Mouse (Mus musculus): Measurements from ENCODE around the gene 1700057G04Rik. TPM values are rescaled to one million over a fixed set of nuclear protein-coding genes. Genes with fewer than 3 reads are reported as not detected.
A peak's percentile ranks its signal among the peaks of the same experiment; 100 is the strongest.

1700057G04Rik gene
- total RNA-seq (2014; rRNA removed; ENCODE audit: low replicate concordance) (not detected in 2 replicates), polyA plus RNA-seq (2015; fragmentation: Nextera tagmentation; extraction: Ambion mirVana) (not detected in 2 replicates)

GRCm38 (mm10) chr9:92309077-92309476 lies at the start of gene 1700057G04Rik:
Gene 1700057G04Rik, plus strand, starts transcription at chr9:92309377.
- Histone ChIP-seq H3K9me3 (replicated peaks; ENCODE audit: control insufficient read depth, low read length) (no peaks in the 10 kb centered on the region), H3K4me1 (ENCODE audit: control insufficient read depth, insufficient read depth) (no peaks in the 10 kb centered on the region), H3K4me3 (ENCODE audit: low read depth, low read length) (no peak within 1 kb of the TSS), H3K9ac (replicated peaks; ENCODE audit: low read depth, low read length) (no peak within 1 kb of the TSS), H3K27me3 (ENCODE audit: control insufficient read depth, insufficient read depth, low read length) (no peaks in the 10 kb centered on the region), H3K27ac (ENCODE audit: low read depth) (no peak within 1 kb of the TSS), H3K4me2 (ENCODE audit: low read depth, low read length) (no peak within 1 kb of the TSS), H3K36me3 (replicated peaks; ENCODE audit: control insufficient read depth, insufficient read depth, low read length) (no peaks in the 10 kb centered on the region)
- ATAC-seq (ENCODE audit: insufficient read depth, low read depth) (no peak), DNase-seq (ENCODE audit: low spot score) (no peak)
- TF ChIP-seq EP300 (IDR thresholded peaks at IDR 0.05; ENCODE audit: low read depth) (no peak), CTCF (IDR thresholded peaks at IDR 0.05; ENCODE audit: low read depth) (no peak)
- 41% methylated on average over 1 of the region's 1 CpGs for WGBS

- TF ChIP-seq CTCF (IDR thresholded peaks at IDR 0.05; ENCODE audit: low read depth), result no peak
- no peak for TF ChIP-seq EP300 (IDR thresholded peaks at IDR 0.05; ENCODE audit: low read depth)
Measured at GRCm38 (mm10) chr9:92260481-92261159, 48.6 kb upstream of the 1700057G04Rik start.

GRCm38 (mm10) chr9:92265719-92266118 lies 43.5 kb upstream of the 1700057G04Rik start:
- Histone ChIP-seq H3K36me3 (replicated peaks; ENCODE audit: control insufficient read depth, insufficient read depth, low read length) (peaks cover 22% of the 10 kb centered on the region), H3K27ac (ENCODE audit: low read depth) (peak overlapping the region; percentile 17; the same call in 1 of the 2 replicates), H3K27me3 (ENCODE audit: control insufficient read depth, insufficient read depth, low read length) (no peaks in the 10 kb centered on the region), H3K4me3 (ENCODE audit: low read depth, low read length) (peak overlapping the region; percentile 21; the same call in 1 of the 2 replicates), H3K9me3 (replicated peaks; ENCODE audit: control insufficient read depth, low read length) (no peaks in the 10 kb centered on the region), H3K9ac (replicated peaks; ENCODE audit: low read depth, low read length) (peak overlapping the region; percentile 37), H3K4me1 (ENCODE audit: control insufficient read depth, insufficient read depth) (no peaks in the 10 kb centered on the region), H3K4me2 (ENCODE audit: low read depth, low read length) (peak overlapping the region; percentile 52)
- DNase-seq (ENCODE audit: low spot score), result no peak
- WGBS, result 51% methylated on average over 4 of the region's 4 CpGs
- ATAC-seq (ENCODE audit: insufficient read depth, low read depth), result peak; percentile 41; the same call in 1 of the 2 replicates
- no peak for TF ChIP-seq CTCF (IDR thresholded peaks at IDR 0.05; ENCODE audit: low read depth)

More at GRCm38 (mm10) chr9:92260481-92261159, 48.6 kb upstream of the 1700057G04Rik start:
- Histone ChIP-seq H3K4me3 (ENCODE audit: low read depth, low read length) (no peak overlapping the region), H3K9ac (replicated peaks; ENCODE audit: low read depth, low read length) (no peak overlapping the region), H3K4me2 (ENCODE audit: low read depth, low read length) (no peak overlapping the region), H3K27ac (ENCODE audit: low read depth) (no peak overlapping the region), H3K4me1 (ENCODE audit: control insufficient read depth, insufficient read depth) (no peaks in the 10 kb centered on the region), H3K27me3 (ENCODE audit: control insufficient read depth, insufficient read depth, low read length) (no peaks in the 10 kb centered on the region), H3K9me3 (replicated peaks; ENCODE audit: control insufficient read depth, low read length) (no peaks in the 10 kb centered on the region), H3K36me3 (replicated peaks; ENCODE audit: control insufficient read depth, insufficient read depth, low read length) (peaks cover 27% of the 10 kb centered on the region)
- ATAC-seq (ENCODE audit: insufficient read depth, low read depth) (no peak), DNase-seq (ENCODE audit: low spot score) (no peak)
- WGBS, result 56% methylated on average over 7 of the region's 7 CpGs

- no peak overlapping the region for H3K9ac ChIP-seq (replicated peaks; ENCODE audit: low read depth, low read length)
- H3K27ac ChIP-seq (ENCODE audit: low read depth), result no peak overlapping the region
- DNase-seq (ENCODE audit: low spot score) (no peak), ATAC-seq (ENCODE audit: insufficient read depth, low read depth) (no peak)
- no peaks in the 10 kb centered on the region for H3K9me3 ChIP-seq (replicated peaks; ENCODE audit: control insufficient read depth, low read length)
- WGBS, result 77% methylated on average over 8 of the region's 8 CpGs
- H3K4me3 ChIP-seq (ENCODE audit: low read depth, low read length), result no peak overlapping the region
- H3K4me1 ChIP-seq (ENCODE audit: control insufficient read depth, insufficient read depth), result no peaks in the 10 kb centered on the region
- H3K36me3 ChIP-seq (replicated peaks; ENCODE audit: control insufficient read depth, insufficient read depth, low read length), result peaks cover 14% of the 10 kb centered on the region
- no peak for TF ChIP-seq CTCF (IDR thresholded peaks at IDR 0.05; ENCODE audit: low read depth)
- no peak for TF ChIP-seq EP300 (IDR thresholded peaks at IDR 0.05; ENCODE audit: low read depth)
- H3K4me2 ChIP-seq (ENCODE audit: low read depth, low read length), result no peak overlapping the region
- no peaks in the 10 kb centered on the region for H3K27me3 ChIP-seq (ENCODE audit: control insufficient read depth, insufficient read depth, low read length)
Measured at GRCm38 (mm10) chr9:92266558-92267171, 42.5 kb upstream of the 1700057G04Rik start.

- Histone ChIP-seq H3K9me3 (replicated peaks; ENCODE audit: control insufficient read depth, low read length) (no peaks in the 10 kb centered on the region), H3K4me3 (ENCODE audit: low read depth, low read length) (no peak overlapping the region), H3K4me1 (ENCODE audit: control insufficient read depth, insufficient read depth) (no peaks in the 10 kb centered on the region), H3K27me3 (ENCODE audit: control insufficient read depth, insufficient read depth, low read length) (no peaks in the 10 kb centered on the region), H3K36me3 (replicated peaks; ENCODE audit: control insufficient read depth, insufficient read depth, low read length) (peaks cover 17% of the 10 kb centered on the region), H3K27ac (ENCODE audit: low read depth) (no peak overlapping the region), H3K4me2 (ENCODE audit: low read depth, low read length) (no peak overlapping the region), H3K9ac (replicated peaks; ENCODE audit: low read depth, low read length) (no peak overlapping the region)
- WGBS, result 75% methylated on average over 1 of the region's 1 CpGs
- no peak for TF ChIP-seq EP300 (IDR thresholded peaks at IDR 0.05; ENCODE audit: low read depth)
- no peak for TF ChIP-seq CTCF (IDR thresholded peaks at IDR 0.05; ENCODE audit: low read depth)
- DNase-seq (ENCODE audit: low spot score) (no peak), ATAC-seq (ENCODE audit: insufficient read depth, low read depth) (no peak; the same call in 1 of the 2 replicates)
Measured at GRCm38 (mm10) chr9:92267732-92268131, 41.4 kb upstream of the 1700057G04Rik start.
